Comparison of ENCODE assay signal across 8 mouse cellular contexts in genomic region chr10:81414682-81415081, GRCm38 (mm10). TPM values are rescaled to one million over a fixed set of nuclear protein-coding genes. Genes with fewer than 3 reads are reported as not detected.
A peak's percentile ranks its signal among the peaks of the same experiment; 100 is the strongest.
DNase-seq lines count a peak whose midpoint lies in the region; ATAC-seq lines count a peak whose summit lies in the region.

No protein-coding gene starts in this region.

- no peaks in the 10 kb centered on the region for H3K9me3 ChIP-seq in midbrain, embryonic 11.5 days (ENCODE audit: control insufficient read depth, low read length)
- H3K9me3 ChIP-seq in midbrain, embryonic 14.5 days (ENCODE audit: control insufficient read depth, low read length) = no peaks in the 10 kb centered on the region
- H3K9me3 ChIP-seq in neural tube, embryonic 14.5 days (ENCODE audit: control insufficient read depth, low read length) = no peaks in the 10 kb centered on the region

- no peak overlapping the region for H3K9ac ChIP-seq in midbrain, embryonic 11.5 days (ENCODE audit: low read length)
- H3K9ac ChIP-seq in midbrain, embryonic 14.5 days (replicated peaks; ENCODE audit: low read length) = no peak overlapping the region
- H3K9ac ChIP-seq in neural tube, embryonic 14.5 days (replicated peaks; ENCODE audit: low read depth, low read length) = 0 out of 2 replicates have a peak overlapping the region, but pooled peaks have one; percentile 0

- no peaks in the 10 kb centered on the region; the same call in 1 of the 2 replicates for H3K27me3 ChIP-seq in midbrain, embryonic 11.5 days (ENCODE audit: control insufficient read depth, insufficient read depth, low read length)
- no peaks in the 10 kb centered on the region for H3K27me3 ChIP-seq in midbrain, embryonic 14.5 days (ENCODE audit: control insufficient read depth, insufficient read depth, low read length)
- no peaks in the 10 kb centered on the region for H3K27me3 ChIP-seq in neural tube, embryonic 14.5 days (ENCODE audit: control insufficient read depth, insufficient read depth, low read length)

- H3K36me3 ChIP-seq in midbrain, embryonic 11.5 days (ENCODE audit: control insufficient read depth, insufficient read depth, low read length) = no peaks in the 10 kb centered on the region
- H3K36me3 ChIP-seq in midbrain, embryonic 14.5 days (ENCODE audit: control insufficient read depth, insufficient read depth, low read length) = 0 out of 2 replicates have a peak, but pooled peaks cover under 1% of the 10 kb centered on the region
- H3K36me3 ChIP-seq in neural tube, embryonic 14.5 days (ENCODE audit: control insufficient read depth, insufficient read depth, low read length) = no peaks in the 10 kb centered on the region

- 0 out of 2 replicates have a peak, but pooled peaks have one; percentile 7 for ATAC-seq in midbrain, embryonic 11.5 days (ENCODE audit: low FRiP score)
- no peak for ATAC-seq in midbrain, embryonic 14.5 days (ENCODE audit: low FRiP score, low TSS enrichment)
- no peak for ATAC-seq in neural tube, embryonic 14.5 days (ENCODE audit: low read depth)
- no peak for ATAC-seq in megakaryocyte progenitor cell, adult 5-6 weeks (replicated peaks; ENCODE audit: poor library complexity)

- H3K27ac ChIP-seq in midbrain, embryonic 11.5 days (ENCODE audit: low read depth, low read length) = no peak overlapping the region
- H3K27ac ChIP-seq in midbrain, embryonic 14.5 days (replicated peaks; ENCODE audit: low read depth, low read length) = no peak overlapping the region
- H3K27ac ChIP-seq in neural tube, embryonic 14.5 days (ENCODE audit: low read depth, low read length) = no peak overlapping the region

- peak; percentile 82 for DNase-seq in midbrain, embryonic 11.5 days (ENCODE audit: low spot score, missing footprints)
- no peak for DNase-seq in midbrain, embryonic 14.5 days
- peak; percentile 82 for DNase-seq in gastrocnemius, postnatal 14 days
- peak; percentile 75 to 92 for DNase-seq in kidney, postnatal 25 days
- DNase-seq in embryo, embryonic 9.5 days (ENCODE audit: extremely low spot score) = no peak
- DNase-seq in urinary bladder, postnatal 36 days (ENCODE audit: low spot score in 2 of 2) = no peak

- H3K4me3 ChIP-seq in midbrain, embryonic 11.5 days (ENCODE audit: low read depth, low read length) = no peak overlapping the region
- no peak overlapping the region for H3K4me3 ChIP-seq in midbrain, embryonic 14.5 days (replicated peaks; ENCODE audit: low read depth, low read length)
- no peak overlapping the region for H3K4me3 ChIP-seq in neural tube, embryonic 14.5 days (ENCODE audit: low read depth, low read length)

- H3K4me2 ChIP-seq in midbrain, embryonic 11.5 days = no peak overlapping the region
- no peak overlapping the region for H3K4me2 ChIP-seq in midbrain, embryonic 14.5 days (ENCODE audit: low read length)
- no peak overlapping the region for H3K4me2 ChIP-seq in neural tube, embryonic 14.5 days (ENCODE audit: low read depth, low read length)

- H3K4me1 ChIP-seq in midbrain, embryonic 11.5 days (ENCODE audit: control insufficient read depth, insufficient read depth, low read length) = peaks cover 27% of the 10 kb centered on the region
- H3K4me1 ChIP-seq in midbrain, embryonic 14.5 days (ENCODE audit: control insufficient read depth, insufficient read depth, low read length) = peaks cover 28% of the 10 kb centered on the region
- peaks cover 41% of the 10 kb centered on the region for H3K4me1 ChIP-seq in neural tube, embryonic 14.5 days (ENCODE audit: control insufficient read depth, insufficient read depth, low read length)

- intact Hi-C loops in gastrocnemius, postnatal 14 days (cut with DNase I; ENCODE audit: low total_unique reads) = no loop called here

RNA-seq across cellular contexts. Expression of gene Smim24, which starts 21.8 kb away (rescaled TPM):
- polyA plus RNA-seq in midbrain, embryonic 11.5 days (2014; fragmentation: Nextera tagmentation; extraction: Ambion mirVana) = 2.3 and 2.7 TPM in 2 replicates
- 1.0 and 1.2 TPM in 2 replicates for polyA plus RNA-seq in midbrain, embryonic 14.5 days (2014; fragmentation: Nextera tagmentation; extraction: Ambion mirVana)
- under 1 TPM; 0.45 to 0.91 TPM for total RNA-seq in gastrocnemius, postnatal 14 days (2021)
- polyA plus RNA-seq in neural tube, embryonic 14.5 days (2014; fragmentation: Nextera tagmentation; extraction: Ambion mirVana) = 1.3 and 2.0 TPM in 2 replicates
- total RNA-seq in megakaryocyte progenitor cell, adult 5-6 weeks (2015) = 31.0 and 31.4 TPM in 2 replicates
- 7.5 and 17.1 TPM in 2 replicates for total RNA-seq in megakaryocyte progenitor cell, adult 5-6 weeks (2017)

RNA-seq across cellular contexts. Expression of gene Gm48552, which starts 25.9 kb away (rescaled TPM):
- polyA plus RNA-seq in midbrain, embryonic 11.5 days (2014; fragmentation: Nextera tagmentation; extraction: Ambion mirVana) = 0.20 and 0.47 TPM in 2 replicates
- 1.3 and 2.9 TPM in 2 replicates for polyA plus RNA-seq in midbrain, embryonic 14.5 days (2014; fragmentation: Nextera tagmentation; extraction: Ambion mirVana)
- total RNA-seq in gastrocnemius, postnatal 14 days (2021) = under 1 TPM in 1 of 2 experiments, not detected in 1; 0.80 TPM
- polyA plus RNA-seq in neural tube, embryonic 14.5 days (2014; fragmentation: Nextera tagmentation; extraction: Ambion mirVana) = 2.0 and 4.4 TPM in 2 replicates
- total RNA-seq in megakaryocyte progenitor cell, adult 5-6 weeks (2015) = not detected in 2 replicates
- 0.46 TPM in 1 of 2 replicates, not detected in the other for total RNA-seq in megakaryocyte progenitor cell, adult 5-6 weeks (2017)

RNA-seq across cellular contexts. Expression of gene Gm48551, which starts 30.4 kb away (rescaled TPM):
- 2.7 and 2.9 TPM in 2 replicates for polyA plus RNA-seq in midbrain, embryonic 11.5 days (2014; fragmentation: Nextera tagmentation; extraction: Ambion mirVana)
- 4.5 and 8.2 TPM in 2 replicates for polyA plus RNA-seq in midbrain, embryonic 14.5 days (2014; fragmentation: Nextera tagmentation; extraction: Ambion mirVana)
- under 1 TPM; 0.41 to 0.47 TPM for total RNA-seq in gastrocnemius, postnatal 14 days (2021)
- polyA plus RNA-seq in neural tube, embryonic 14.5 days (2014; fragmentation: Nextera tagmentation; extraction: Ambion mirVana) = 4.3 and 6.3 TPM in 2 replicates
- total RNA-seq in megakaryocyte progenitor cell, adult 5-6 weeks (2015) = 2.6 and 3.0 TPM in 2 replicates
- total RNA-seq in megakaryocyte progenitor cell, adult 5-6 weeks (2017) = 0.62 and 1.7 TPM in 2 replicates

RNA-seq across cellular contexts. Expression of gene Dohh, which starts 30.5 kb away (rescaled TPM):
- 43.3 and 53.7 TPM in 2 replicates for polyA plus RNA-seq in midbrain, embryonic 11.5 days (2014; fragmentation: Nextera tagmentation; extraction: Ambion mirVana)
- polyA plus RNA-seq in midbrain, embryonic 14.5 days (2014; fragmentation: Nextera tagmentation; extraction: Ambion mirVana) = 59.5 and 79.6 TPM in 2 replicates
- 10 to 100 TPM; 38.6 to 39.8 TPM for total RNA-seq in gastrocnemius, postnatal 14 days (2021)
- polyA plus RNA-seq in neural tube, embryonic 14.5 days (2014; fragmentation: Nextera tagmentation; extraction: Ambion mirVana) = 61.0 and 68.0 TPM in 2 replicates
- 9.3 and 13.7 TPM in 2 replicates for total RNA-seq in megakaryocyte progenitor cell, adult 5-6 weeks (2015)
- 36.5 and 52.5 TPM in 2 replicates for total RNA-seq in megakaryocyte progenitor cell, adult 5-6 weeks (2017)

RNA-seq across cellular contexts. Expression of gene Fzr1, which starts 36.4 kb away (rescaled TPM):
- polyA plus RNA-seq in midbrain, embryonic 11.5 days (2014; fragmentation: Nextera tagmentation; extraction: Ambion mirVana) = 94.3 and 104 TPM in 2 replicates
- 122 and 146 TPM in 2 replicates for polyA plus RNA-seq in midbrain, embryonic 14.5 days (2014; fragmentation: Nextera tagmentation; extraction: Ambion mirVana)
- 10 to 100 TPM; 11.9 to 15.4 TPM for total RNA-seq in gastrocnemius, postnatal 14 days (2021)
- polyA plus RNA-seq in neural tube, embryonic 14.5 days (2014; fragmentation: Nextera tagmentation; extraction: Ambion mirVana) = 114 and 125 TPM in 2 replicates
- total RNA-seq in megakaryocyte progenitor cell, adult 5-6 weeks (2015) = 17.1 and 21.7 TPM in 2 replicates
- 17.3 and 17.8 TPM in 2 replicates for total RNA-seq in megakaryocyte progenitor cell, adult 5-6 weeks (2017)

Comparison
In these comparisons a context has a peak if more than half of its experiments do, and no peak if none do; other contexts are left out.
1. DNase-seq: peak in midbrain, embryonic 11.5 days (single experiment), gastrocnemius, postnatal 14 days (single experiment) and kidney, postnatal 25 days (2 of 2); none in midbrain, embryonic 14.5 days (single experiment), embryo, embryonic 9.5 days (single experiment) and urinary bladder, postnatal 36 days (0 of 2).